Mouse (Mus musculus) liver, embryonic 11.5 days (tissue): Measurements from ENCODE around the gene Lipe. TPM values are rescaled to one million over a fixed set of nuclear protein-coding genes. Genes with fewer than 3 reads are reported as not detected.

Source experiments
- ATAC-seq: fragments of 200-750 bp; cut with Nextera tagmentation; replicated peaks from 2 replicates; pipeline ENCODE4 v1.8.0; 2017; ENCODE audit warnings: moderate number of reproducible peaks, mild to moderate bottlenecking, moderate TSS enrichment, moderate library complexity; ENCODE audit not compliant: low FRiP score
- DNase-seq: peaks from one replicate; pipeline ENCODE4 v3.0.0-alpha.2; 2017; ENCODE audit warnings: low spot score
- H3K27ac ChIP-seq: fragments of 300-500 bp; sonication (generic); 2 replicates; pipeline ENCODE4 v1.5.1; 2014; ENCODE audit warnings: mild to moderate bottlenecking, low read depth, low read length, control low read depth
- H3K27me3 ChIP-seq: fragments of 300-500 bp; sonication (generic); replicated peaks from 2 replicates; pipeline ENCODE4 v1.6.1; 2014; ENCODE audit warnings: low read length, mixed read lengths; ENCODE audit not compliant: control insufficient read depth, insufficient read depth
- H3K36me3 ChIP-seq: fragments of 300-500 bp; sonication (generic); 2 replicates; pipeline ENCODE4 v1.6.1; 2014; ENCODE audit warnings: mild to moderate bottlenecking, low read length, moderate library complexity, mixed read lengths; ENCODE audit not compliant: control insufficient read depth, insufficient read depth
- H3K4me1 ChIP-seq: fragments of 300-500 bp; sonication (generic); replicated peaks from 2 replicates; pipeline ENCODE4 v1.6.1; 2014; ENCODE audit warnings: low read length, mixed read lengths; ENCODE audit not compliant: control insufficient read depth, insufficient read depth
- H3K4me2 ChIP-seq: fragments of 300-500 bp; sonication (generic); 2 replicates; pipeline ENCODE4 v1.6.1; 2014; ENCODE audit warnings: mild to moderate bottlenecking, control low read depth, moderate library complexity
- H3K4me3 ChIP-seq: fragments of 300-500 bp; sonication (generic); 2 replicates; pipeline ENCODE4 v1.5.1; 2014; ENCODE audit warnings: low read depth, low read length, control low read depth
- H3K9ac ChIP-seq: fragments of 300-500 bp; sonication (generic); 2 replicates; pipeline ENCODE4 v1.6.1; 2014; ENCODE audit warnings: low read depth, low read length, control low read depth
- H3K9me3 ChIP-seq: fragments of 300-500 bp; sonication (generic); 2 replicates; pipeline ENCODE4 v1.6.1; 2016; ENCODE audit warnings: low read length, inconsistent platforms, mixed read lengths; ENCODE audit not compliant: control insufficient read depth
- WGBS: fragments of 180-500 bp; shearing (Covaris S2); extraction: QIAGEN DNeasy Blood & Tissue Kit; methylation state at CpG from one replicate; pipeline ENCODE4 v1.1.7; 2014; 5-methylcytosine and 5-hydroxymethylcytosine counted together
- polyA plus RNA-seq: library from polyadenylated mRNA; unstranded; fragments of >200 nt; fragmentation: Nextera tagmentation; extraction: Ambion mirVana; gene quantifications from 2 replicates; pipeline ENCODE4 v1.2.1, GENCODE M21; 2014

The Lipe gene
- polyA plus RNA-seq, 1 experiment from 2014 or later: 2.3 TPM

- Histone ChIP-seq H3K27me3 (no peaks in the 10 kb centered on the region; the same call in 1 of the 2 replicates), H3K4me3 (peak overlapping the region; percentile 57), H3K36me3 (no peaks in the 10 kb centered on the region; the same call in 1 of the 2 replicates), H3K9ac (no peak overlapping the region; the same call in 1 of the 2 replicates), H3K9me3 (no peaks in the 10 kb centered on the region), H3K4me1 (peaks cover 13% of the 10 kb centered on the region), H3K4me2 (peak overlapping the region; percentile 92), H3K27ac (no peak overlapping the region)
- WGBS: 49% methylated on average over 18 of the region's 18 CpGs
- DNase-seq (no peak), ATAC-seq (peak; percentile 72)
Observed at GRCm38 (mm10) chr7:25380392-25381283, 17.9 kb downstream of the Lipe start.

GRCm38 (mm10) chr7:25379551-25380351 is 18.8 kb downstream of the Lipe start:
- H3K27ac ChIP-seq: peak overlapping the region; percentile 43
- no peaks in the 10 kb centered on the region; the same call in 1 of the 2 replicates for H3K27me3 ChIP-seq
- 2% methylated on average over 42 of the region's 42 CpGs for WGBS
- H3K9me3 ChIP-seq: no peaks in the 10 kb centered on the region
- DNase-seq: peak; percentile 70
- H3K36me3 ChIP-seq: no peaks in the 10 kb centered on the region; the same call in 1 of the 2 replicates
- peak overlapping the region; percentile 57 for H3K4me3 ChIP-seq
- peak overlapping the region; percentile 92 for H3K4me2 ChIP-seq
- peaks cover 13% of the 10 kb centered on the region for H3K4me1 ChIP-seq
- H3K9ac ChIP-seq: peak overlapping the region; percentile 76
- peak; percentile 52 for ATAC-seq

- no peaks in the 10 kb centered on the region; the same call in 1 of the 2 replicates for H3K27me3 ChIP-seq
- no peak overlapping the region for H3K4me2 ChIP-seq
- H3K9ac ChIP-seq: no peak overlapping the region
- no peaks in the 10 kb centered on the region for H3K9me3 ChIP-seq
- DNase-seq (no peak), ATAC-seq (no peak)
- 79% methylated on average over 13 of the region's 13 CpGs for WGBS
- no peak overlapping the region for H3K27ac ChIP-seq
- no peaks in the 10 kb centered on the region; the same call in 1 of the 2 replicates for H3K36me3 ChIP-seq
- peaks cover 13% of the 10 kb centered on the region for H3K4me1 ChIP-seq
- no peak overlapping the region for H3K4me3 ChIP-seq
Observed at GRCm38 (mm10) chr7:25378181-25379100, 20.1 kb downstream of the Lipe start.

GRCm38 (mm10) chr7:25377100-25377700 is 21.3 kb downstream of the Lipe start:
- Histone ChIP-seq H3K9me3 (no peaks in the 10 kb centered on the region), H3K27me3 (no peaks in the 10 kb centered on the region; the same call in 1 of the 2 replicates), H3K4me2 (peak overlapping the region; percentile 54), H3K36me3 (no peaks in the 10 kb centered on the region), H3K9ac (0 out of 2 replicates have a peak overlapping the region, but pooled peaks have one; percentile 10), H3K27ac (no peak overlapping the region), H3K4me1 (peaks cover 13% of the 10 kb centered on the region), H3K4me3 (peak overlapping the region; percentile 17)
- 47% methylated on average over 8 of the region's 8 CpGs for WGBS
- ATAC-seq (no peak), DNase-seq (no peak)

- Histone ChIP-seq H3K36me3 (no peaks in the 10 kb centered on the region), H3K27me3 (no peaks in the 10 kb centered on the region; the same call in 1 of the 2 replicates), H3K4me3 (peak overlapping the region; percentile 17), H3K9me3 (no peaks in the 10 kb centered on the region), H3K4me2 (peak overlapping the region; percentile 54), H3K27ac (no peak overlapping the region), H3K4me1 (peaks cover 13% of the 10 kb centered on the region), H3K9ac (0 out of 2 replicates have a peak overlapping the region, but pooled peaks have one; percentile 10)
- ATAC-seq (peak; percentile 63), DNase-seq (peak; percentile 68)
- 5% methylated on average over 17 of the region's 17 CpGs for WGBS
Observed at GRCm38 (mm10) chr7:25376556-25376955, 22.0 kb downstream of the Lipe start.

GRCm38 (mm10) chr7:25372441-25372840 is 26.1 kb downstream of the Lipe start:
- peaks cover 28% of the 10 kb centered on the region for H3K27me3 ChIP-seq
- no peak for DNase-seq
- H3K36me3 ChIP-seq: no peaks in the 10 kb centered on the region
- ATAC-seq: no peak
- H3K4me2 ChIP-seq: no peak overlapping the region
- H3K4me3 ChIP-seq: no peak overlapping the region
- no peak overlapping the region for H3K9ac ChIP-seq
- no peak overlapping the region for H3K27ac ChIP-seq
- no peaks in the 10 kb centered on the region for H3K9me3 ChIP-seq
- H3K4me1 ChIP-seq: peaks cover 6% of the 10 kb centered on the region; the same call in 1 of the 2 replicates
- 73% methylated on average over 5 of the region's 5 CpGs for WGBS

- Histone ChIP-seq H3K4me2 (no peak within 1 kb of the TSS), H3K36me3 (no peaks in the 10 kb centered on the region; the same call in 1 of the 2 replicates), H3K9ac (no peak within 1 kb of the TSS), H3K9me3 (no peaks in the 10 kb centered on the region), H3K27me3 (peaks cover 51% of the 10 kb centered on the region), H3K4me1 (peaks cover 3% of the 10 kb centered on the region; the same call in 1 of the 2 replicates), H3K4me3 (no peak within 1 kb of the TSS), H3K27ac (no peak within 1 kb of the TSS)
- WGBS: 49% methylated on average over 12 of the region's 12 CpGs
- no peak for ATAC-seq
- DNase-seq: no peak
Observed at GRCm38 (mm10) chr7:25369058-25369749, 29.3 kb downstream of the Lipe start, which contains the start of gene Cnfn. Gene Cnfn, minus strand, starts transcription at chr7:25369724.
